Mouse (Mus musculus) bone marrow, adult 2 months (tissue): Measurements from ENCODE around the gene Lrrc8b. TPM values are rescaled to one million over a fixed set of nuclear protein-coding genes. Genes with fewer than 3 reads are reported as not detected.

Experiments
- H3K27ac ChIP-seq: fragments of 200-500 bp; 2 replicates; pipeline ENCODE4 v1.5.1; 2012; ENCODE audit warnings: low read depth, mild to moderate bottlenecking, control low read depth, inconsistent platforms, low read length; ENCODE audit not compliant: control insufficient read depth, poor library complexity, insufficient read depth
- H3K4me1 ChIP-seq: fragments of 200-500 bp; 2 replicates; pipeline ENCODE4 v1.6.1; 2011; ENCODE audit warnings: low read length; ENCODE audit not compliant: control insufficient read depth, insufficient read depth
- H3K4me3 ChIP-seq: fragments of 200-500 bp; replicated peaks from 2 replicates; pipeline ENCODE3; 2011; ENCODE audit warnings: mild to moderate bottlenecking, low read depth, low read length, control low read depth; ENCODE audit not compliant: control insufficient read depth
- CTCF ChIP-seq: fragments of 200-500 bp; IDR thresholded peaks from 2 replicates; pipeline ENCODE4 v1.5.1; 2011; ENCODE audit warnings: low read length, control low read depth; ENCODE audit not compliant: control insufficient read depth, insufficient read depth
- POLR2A ChIP-seq: fragments of 200-500 bp; IDR thresholded peaks from 2 replicates; pipeline ENCODE4 v1.6.1; 2011; ENCODE audit warnings: low read depth, mild to moderate bottlenecking, control low read depth, low read length, borderline replicate concordance; ENCODE audit not compliant: control insufficient read depth
- WGBS: fragments of 180-500 bp; shearing (Covaris S2); methylation state at CpG from one replicate; pipeline ENCODE4 v1.1.7; 2018; 5-methylcytosine and 5-hydroxymethylcytosine counted together
- polyA plus RNA-seq: library from polyadenylated mRNA; stranded (reverse); fragments of >200 nt; gene quantifications from 2 replicates; pipeline ENCODE4 v1.2.4, GENCODE M21; 2011; ENCODE audit warnings: low replicate concordance; ENCODE audit not compliant: missing spikeins, insufficient read depth, insufficient read length

Lrrc8b gene
- polyA plus RNA-seq, 1 experiment: 2.4 TPM

GRCm38 (mm10) chr5:105464671-105465070 lies 49.1 kb downstream of the Lrrc8b start:
- no peak overlapping the region for H3K27ac ChIP-seq
- no peaks in the 10 kb centered on the region for H3K4me1 ChIP-seq
- no peak overlapping the region for H3K4me3 ChIP-seq
- TF ChIP-seq POLR2A: no peak

DNA sequence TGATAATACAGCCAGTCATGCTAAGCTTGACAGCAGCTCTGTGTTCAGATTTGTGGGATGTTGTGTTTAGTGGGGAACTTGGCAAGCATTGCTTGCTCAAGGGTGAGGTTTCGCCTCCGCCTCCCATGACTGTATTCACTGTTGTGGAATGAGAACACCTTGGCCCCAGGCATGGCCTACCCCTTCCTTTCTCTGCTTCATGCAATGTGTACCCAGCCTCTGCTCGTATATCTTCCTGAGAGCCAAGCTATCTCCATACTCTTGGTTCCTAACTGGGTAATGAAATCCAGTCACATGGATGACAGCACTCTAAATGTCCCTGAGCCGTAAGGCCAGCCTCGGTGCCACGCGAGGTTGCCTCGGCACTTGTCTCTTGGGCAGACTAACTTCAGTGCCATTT lies 50.0 kb downstream of the Lrrc8b start:
- Histone ChIP-seq H3K4me3 (no peak overlapping the region), H3K27ac (no peak overlapping the region), H3K4me1 (no peaks in the 10 kb centered on the region)
- TF ChIP-seq POLR2A (no peak), CTCF (no peak)
- WGBS: 92% methylated on average over 8 of the region's 8 CpGs

DNA sequence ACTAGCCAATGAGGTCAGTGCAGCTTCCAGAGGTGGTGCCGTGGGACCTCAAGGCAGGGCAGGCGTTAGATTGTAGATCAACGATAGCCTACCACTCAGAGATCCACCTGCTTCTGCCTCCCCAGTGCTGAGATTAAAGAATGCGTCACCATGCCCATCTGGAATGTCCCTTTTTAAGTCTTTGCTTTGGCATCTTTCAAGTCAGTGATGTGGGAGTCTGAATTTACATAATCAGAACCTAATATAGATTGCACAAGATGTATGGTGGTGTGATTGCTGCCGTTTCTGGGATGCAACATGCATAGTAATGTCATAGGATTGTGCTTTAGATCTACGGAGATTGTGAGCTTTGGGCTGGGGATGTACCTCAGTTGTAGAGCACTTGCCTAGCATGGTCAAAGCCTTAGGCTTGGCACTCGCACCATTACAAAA lies 50.9 kb downstream of the Lrrc8b start:
- Histone ChIP-seq H3K27ac (no peak overlapping the region), H3K4me1 (no peaks in the 10 kb centered on the region), H3K4me3 (no peak overlapping the region)
- TF ChIP-seq POLR2A: no peak
- no peak for TF ChIP-seq CTCF
- WGBS: 85% methylated on average over 7 of the region's 7 CpGs

- no peak overlapping the region for H3K27ac ChIP-seq
- H3K4me1 ChIP-seq: no peaks in the 10 kb centered on the region
- 82% methylated on average over 10 of the region's 10 CpGs for WGBS
- no peak for TF ChIP-seq CTCF
- no peak for TF ChIP-seq POLR2A
- no peak overlapping the region for H3K4me3 ChIP-seq
Measured at GRCm38 (mm10) chr5:105467271-105467670, 51.7 kb downstream of the Lrrc8b start.

- WGBS: 82% methylated on average over 5 of the region's 5 CpGs
- Histone ChIP-seq H3K27ac (no peak overlapping the region), H3K4me3 (no peak overlapping the region), H3K4me1 (no peaks in the 10 kb centered on the region)
- TF ChIP-seq POLR2A (no peak), CTCF (no peak)
Measured at GRCm38 (mm10) chr5:105472983-105473705, 57.6 kb downstream of the Lrrc8b start.

DNA sequence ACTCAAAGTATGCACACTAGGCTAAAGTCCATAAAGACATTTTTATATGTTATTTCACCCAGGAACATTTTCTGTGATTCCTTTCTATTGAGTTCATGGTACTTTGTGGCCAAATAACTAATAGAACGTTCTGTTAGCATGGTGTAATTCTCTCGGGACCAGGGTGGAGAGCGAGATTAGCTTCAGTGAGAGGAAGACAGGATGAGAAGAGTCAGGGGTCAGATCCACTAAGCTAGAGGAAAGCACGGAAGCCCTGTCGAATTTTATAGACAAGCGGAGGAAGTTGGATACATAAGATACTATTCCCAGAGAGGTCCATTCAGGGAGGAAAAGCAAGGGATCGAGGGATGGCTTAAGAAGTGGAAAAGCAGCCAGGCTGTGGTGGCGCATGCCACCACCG lies 62.0 kb downstream of the Lrrc8b start:
- Histone ChIP-seq H3K4me3 (no peak overlapping the region), H3K27ac (no peak overlapping the region), H3K4me1 (no peaks in the 10 kb centered on the region; the same call in 1 of the 2 replicates)
- 82% methylated on average over 9 of the region's 9 CpGs for WGBS
- TF ChIP-seq CTCF (no peak), POLR2A (no peak)

- whole genome bisulfite sequencing: 76% methylated on average over 13 of the region's 13 CpGs
- Histone ChIP-seq H3K4me1 (no peaks in the 10 kb centered on the region; the same call in 1 of the 2 replicates), H3K27ac (no peak overlapping the region), H3K4me3 (no peak overlapping the region)
- TF ChIP-seq POLR2A (no peak), CTCF (no peak)
Measured at GRCm38 (mm10) chr5:105479673-105480072, 64.1 kb downstream of the Lrrc8b start.

GRCm38 (mm10) chr5:105480561-105480960 lies 65.0 kb downstream of the Lrrc8b start:
- TF ChIP-seq POLR2A: no peak
- TF ChIP-seq CTCF: no peak
- H3K27ac ChIP-seq: no peak overlapping the region
- no peak overlapping the region for H3K4me3 ChIP-seq
- H3K4me1 ChIP-seq: no peaks in the 10 kb centered on the region; the same call in 1 of the 2 replicates
- WGBS: 93% methylated on average over 17 of the region's 17 CpGs

- TF ChIP-seq CTCF (no peak), POLR2A (no peak)
- H3K4me3 ChIP-seq: no peak overlapping the region
- 61% methylated on average over 2 of the region's 2 CpGs for WGBS
- H3K27ac ChIP-seq: no peak overlapping the region
- no peaks in the 10 kb centered on the region for H3K4me1 ChIP-seq
Measured at GRCm38 (mm10) chr5:105483632-105484031, 68.1 kb downstream of the Lrrc8b start.
